Comparison of ENCODE assay signal across 8 mouse cellular contexts in the genomic region with DNA sequence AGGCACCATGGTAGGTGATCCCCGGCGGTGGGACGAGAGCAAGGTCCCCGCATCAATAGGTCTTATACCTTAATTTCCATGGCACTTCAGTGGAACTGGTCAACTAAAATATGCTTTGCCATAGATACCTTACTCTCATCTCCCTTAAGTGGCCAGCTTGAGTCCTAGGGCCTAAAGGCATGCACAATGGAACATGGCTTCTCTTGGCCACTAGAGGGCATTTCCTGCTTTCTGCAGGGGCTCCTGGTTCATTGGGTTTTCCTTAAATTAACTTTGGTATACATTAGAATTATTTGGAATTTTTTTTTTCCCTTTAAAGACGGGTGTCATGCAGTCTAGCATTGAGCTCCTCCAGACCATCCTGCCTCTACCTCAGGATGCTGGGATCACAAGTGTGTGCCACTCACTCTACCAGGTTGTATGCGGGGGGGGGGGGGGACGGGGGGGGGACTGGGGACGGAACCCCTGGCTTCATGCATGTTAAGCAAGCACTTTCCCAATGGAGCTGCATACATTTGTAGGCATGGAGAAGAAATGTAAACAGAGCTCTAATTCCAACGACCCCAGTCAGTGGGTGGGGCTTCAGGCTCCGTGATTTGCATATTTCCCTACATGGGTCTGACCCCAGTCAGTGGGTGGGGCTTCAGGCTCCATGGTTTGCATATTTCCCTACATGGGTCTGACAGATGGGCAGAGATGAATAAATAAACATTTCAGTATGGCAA.
DNase-seq lines count a peak whose midpoint lies in the region; ATAC-seq and TF ChIP-seq lines count a peak whose summit lies in the region.

No protein-coding gene starts in this region.

- no peaks in the 10 kb centered on the region for H3K9me3 ChIP-seq in forebrain, embryonic 15.5 days
- no peaks in the 10 kb centered on the region for H3K9me3 ChIP-seq in midbrain, postnatal 0 days (ENCODE audit: low read length)

- 64% methylated on average over 10 of the region's 10 CpGs for WGBS in forebrain, embryonic 15.5 days
- 57% methylated on average over 10 of the region's 10 CpGs for WGBS in midbrain, postnatal 0 days

- H3K27ac ChIP-seq in forebrain, embryonic 15.5 days (replicated peaks): no peak overlapping the region
- no peak overlapping the region for H3K27ac ChIP-seq in midbrain, postnatal 0 days (ENCODE audit: low read depth, low read length)

- H3K4me1 ChIP-seq in forebrain, embryonic 15.5 days: no peaks in the 10 kb centered on the region
- H3K4me1 ChIP-seq in midbrain, postnatal 0 days (ENCODE audit: insufficient read depth, low read length): no peaks in the 10 kb centered on the region

- H3K27me3 ChIP-seq in forebrain, embryonic 15.5 days: no peaks in the 10 kb centered on the region
- H3K27me3 ChIP-seq in midbrain, postnatal 0 days (ENCODE audit: insufficient read depth, low read length): no peaks in the 10 kb centered on the region

- H3K4me2 ChIP-seq in forebrain, embryonic 15.5 days (replicated peaks): no peak overlapping the region
- H3K4me2 ChIP-seq in midbrain, postnatal 0 days (ENCODE audit: low read depth, low read length, poor library complexity, severe bottlenecking): no peak overlapping the region

- DNase-seq in frontal cortex, postnatal 10 days (ENCODE audit: low spot score in 2 of 2): no peak
- peak; percentile 44 for DNase-seq in urinary bladder, postnatal 14 days (ENCODE audit: low spot score)
- no peak for DNase-seq in urinary bladder, postnatal 10 days (ENCODE audit: low spot score)
- peak; percentile 6 to 56 for DNase-seq in layer of hippocampus, adult 18-20 months (ENCODE audit: low spot score in 2 of 2)
- DNase-seq in midbrain, postnatal 0 days (ENCODE audit: low spot score): peak; percentile 62
- no peak for DNase-seq in spleen, adult 12 weeks (ENCODE audit: low spot score)

- H3K9ac ChIP-seq in forebrain, embryonic 15.5 days (replicated peaks): no peak overlapping the region
- no peak overlapping the region for H3K9ac ChIP-seq in midbrain, postnatal 0 days (replicated peaks; ENCODE audit: low read length, poor library complexity, severe bottlenecking)

- no peaks in the 10 kb centered on the region for H3K36me3 ChIP-seq in forebrain, embryonic 15.5 days
- no peaks in the 10 kb centered on the region for H3K36me3 ChIP-seq in midbrain, postnatal 0 days (ENCODE audit: insufficient read depth, low read length)

- peak; percentile 79 for TF ChIP-seq CTCF in midbrain, postnatal 0 days (IDR thresholded peaks at IDR 0.05)

- no peak overlapping the region for H3K4me3 ChIP-seq in forebrain, embryonic 15.5 days
- H3K4me3 ChIP-seq in midbrain, postnatal 0 days (ENCODE audit: low read depth, low read length): no peak overlapping the region

- peak; percentile 89 for ATAC-seq in frontal cortex, adult (ENCODE audit: low TSS enrichment)
- ATAC-seq in forebrain, embryonic 15.5 days (replicated peaks): peak; percentile 58; the same call in 1 of the 2 replicates
- no peak for ATAC-seq in midbrain, postnatal 0 days (ENCODE audit: low FRiP score)

Comparison
In these comparisons a context has a peak if more than half of its experiments do, and no peak if none do; other contexts are left out.
1. DNase-seq: peak in urinary bladder, postnatal 14 days (single experiment), layer of hippocampus, adult 18-20 months (2 of 2) and midbrain, postnatal 0 days (single experiment); none in frontal cortex, postnatal 10 days (0 of 2), urinary bladder, postnatal 10 days (single experiment) and spleen, adult 12 weeks (single experiment).